Mouse (Mus musculus): ENCODE measurements at regions not wholly inside any gene's neighbourhood (a gene's known extent, or its start where the extent isn't known, plus 50 kb on each side); places are given as distances from the start of the nearest gene placed in this dataset.

GRCm38 (mm10) chr2:159725158-159726076 lies 608.5 kb downstream of the Gm826 start:
- no peak for TF ChIP-seq MEF2A (IDR thresholded peaks at IDR 0.05; ENCODE audit: extremely low read depth, insufficient replicate concordance, low read depth, low read length, poor library complexity, severe bottlenecking)
- TF ChIP-seq JUND (IDR thresholded peaks at IDR 0.05; ENCODE audit: low read depth, low read length) = no peak
- TF ChIP-seq POLR2A (IDR thresholded peaks at IDR 0.05; ENCODE audit: control insufficient read depth in 1 of 2, insufficient read depth in 1 of 2, low read depth in 1 of 2, low read length in 2 of 2, poor library complexity in 1 of 2) = no peak
- TF ChIP-seq ZMIZ1 (IDR thresholded peaks at IDR 0.05; ENCODE audit: low read depth, low read length) = no peak
- TF ChIP-seq UBTF (IDR thresholded peaks at IDR 0.05; ENCODE audit: borderline replicate concordance, insufficient read depth, low read depth, low read length) = no peak
- TF ChIP-seq ZKSCAN1 (IDR thresholded peaks at IDR 0.05; ENCODE audit: low read depth, low read length) = no peak
- TF ChIP-seq TBP (IDR thresholded peaks at IDR 0.05; ENCODE audit: low read depth, low read length) = no peak
- TF ChIP-seq GATA1 (IDR thresholded peaks at IDR 0.05; ENCODE audit: low read depth, low read length) = no peak
- no peak for TF ChIP-seq MYC (IDR thresholded peaks at IDR 0.05; ENCODE audit: low read depth, low read length)
- no peak for TF ChIP-seq RCOR1 (IDR thresholded peaks at IDR 0.05; ENCODE audit: low read depth, low read length)
- TF ChIP-seq MAX (IDR thresholded peaks at IDR 0.05; ENCODE audit: low read length) = no peak
- no peak for TF ChIP-seq NELFE (IDR thresholded peaks at IDR 0.05; ENCODE audit: low read depth, low read length)
- no peak for TF ChIP-seq BHLHE40 (IDR thresholded peaks at IDR 0.05; ENCODE audit: borderline replicate concordance, low read depth, low read length)
- no peaks in the 10 kb centered on the region for H3K36me3 ChIP-seq (ENCODE audit: control insufficient read depth in 1 of 2, insufficient read depth in 2 of 2, low read length in 2 of 2)
- no peak for DNase-seq (ENCODE audit: low read depth, low spot score)
- no peaks in the 10 kb centered on the region for H3K9me3 ChIP-seq (replicated peaks; ENCODE audit: insufficient read depth, low read length)
- no peak overlapping the region for H3K27ac ChIP-seq (ENCODE audit: control insufficient read depth, low read depth, low read length)
- no peaks in the 10 kb centered on the region for H3K79me2 ChIP-seq (ENCODE audit: control insufficient read depth, insufficient read depth, low read length, poor library complexity)
- H3K9ac ChIP-seq (ENCODE audit: control insufficient read depth, low read depth, low read length, poor library complexity, severe bottlenecking) = no peak overlapping the region
- H3K27me3 ChIP-seq (ENCODE audit: control insufficient read depth in 1 of 2, insufficient read depth in 2 of 2, low read length in 2 of 2) = no peaks in the 10 kb centered on the region
- H3K4me1 ChIP-seq (ENCODE audit: control insufficient read depth in 1 of 2, insufficient read depth in 2 of 2, low read length in 2 of 2) = no peaks in the 10 kb centered on the region
- H3K4me3 ChIP-seq (ENCODE audit: control insufficient read depth in 1 of 2, insufficient read depth in 1 of 2, low read depth in 2 of 2, low read length in 2 of 2) = no peak overlapping the region

- TF ChIP-seq MAFK (IDR thresholded peaks at IDR 0.05; ENCODE audit: borderline replicate concordance, low read depth, low read length) (no peak), TCF12 (IDR thresholded peaks at IDR 0.05; ENCODE audit: low read depth, low read length) (no peak), ZMIZ1 (IDR thresholded peaks at IDR 0.05; ENCODE audit: low read depth, low read length) (no peak)
Observed at GRCm38 (mm10) chr2:159729301-159729700, 604.7 kb downstream of the Gm826 start.

More at GRCm38 (mm10) chr2:159729301-159729700, 604.7 kb downstream of the Gm826 start:
- H3K27me3 ChIP-seq (ENCODE audit: control insufficient read depth in 1 of 2, insufficient read depth in 2 of 2, low read length in 2 of 2) = no peaks in the 10 kb centered on the region
- no peak overlapping the region for H3K4me3 ChIP-seq (ENCODE audit: control insufficient read depth in 1 of 2, insufficient read depth in 1 of 2, low read depth in 2 of 2, low read length in 2 of 2)
- H3K9ac ChIP-seq (ENCODE audit: control insufficient read depth, low read depth, low read length, poor library complexity, severe bottlenecking) = no peak overlapping the region
- no peaks in the 10 kb centered on the region for H3K79me2 ChIP-seq (ENCODE audit: control insufficient read depth, insufficient read depth, low read length, poor library complexity)
- no peaks in the 10 kb centered on the region for H3K4me1 ChIP-seq (ENCODE audit: control insufficient read depth in 1 of 2, insufficient read depth in 2 of 2, low read length in 2 of 2)
- DNase-seq (ENCODE audit: low read depth, low spot score) = no peak
- H3K9me3 ChIP-seq (replicated peaks; ENCODE audit: insufficient read depth, low read length) = no peaks in the 10 kb centered on the region
- H3K36me3 ChIP-seq (ENCODE audit: control insufficient read depth in 1 of 2, insufficient read depth in 2 of 2, low read length in 2 of 2) = no peaks in the 10 kb centered on the region
- H3K27ac ChIP-seq (ENCODE audit: control insufficient read depth, low read depth, low read length) = no peak overlapping the region
